Mouse (Mus musculus): Measurements from ENCODE around the gene Gm28374.

- TF ChIP-seq CTCF (IDR thresholded peaks at IDR 0.05; ENCODE audit: borderline replicate concordance, insufficient read depth, low read length) (no peak), POLR2A (IDR thresholded peaks at IDR 0.05; ENCODE audit: low read depth, low read length) (no peak)
These were observed 44.4 kb downstream of the Gm28374 start for GRCm38 (mm10) chr19:6037695-6038094.
